Comparison of ENCODE assay signal across 27 mouse cellular contexts in genomic region chr1:138288721-138289120, GRCm38 (mm10). TPM values are rescaled to one million over a fixed set of nuclear protein-coding genes. Genes with fewer than 3 reads are reported as not detected.
DNase-seq lines count a peak whose midpoint lies in the region; ATAC-seq and TF ChIP-seq lines count a peak whose summit lies in the region.
"Had no signal": no experiment of that assay in that cellular context is flagged by ENCODE, and none has a peak within 500 bp of the region (broad histone marks: within the 10 kb centered on the region; RNA-seq: fewer than 3 reads in every experiment).

No protein-coding gene starts in this region.

- 0 out of 2 replicates have a peak, but pooled peaks have one; percentile 19 for ATAC-seq in lung, postnatal 0 days
- ATAC-seq: forebrain, embryonic 13.5 days; hindbrain, embryonic 16.5 days had no signal

- no peaks in the 10 kb centered on the region for H3K9me3 ChIP-seq in lung, postnatal 0 days (ENCODE audit: low read length)
- H3K9me3 ChIP-seq: embryonic facial prominence, embryonic 12.5 days; forebrain, embryonic 13.5 days; heart, embryonic 13.5 days; hindbrain, embryonic 12.5 days had no signal

- no peak for TF ChIP-seq CTCF in lung, postnatal 0 days (IDR thresholded peaks at IDR 0.05)
- TF ChIP-seq CTCF in embryonic fibroblast, embryonic 13.5 days (IDR thresholded peaks at IDR 0.05; ENCODE audit: borderline replicate concordance, insufficient read depth, low read length), result no peak

- TF ChIP-seq EP300 in lung, postnatal 0 days (IDR thresholded peaks at IDR 0.05), result no peak

- TF ChIP-seq POLR2A in embryonic fibroblast, embryonic 13.5 days (IDR thresholded peaks at IDR 0.05; ENCODE audit: low read depth, low read length), result no peak

- intact Hi-C loops in gastrocnemius, postnatal 36 days (cut with DNase I), result no loop called here

- H3K27ac ChIP-seq in lung, postnatal 0 days (ENCODE audit: low read length), result no peak overlapping the region
- H3K27ac ChIP-seq in embryonic fibroblast, embryonic 13.5 days (ENCODE audit: insufficient read depth, low read length), result peak overlapping the region; percentile 13; the same call in 1 of the 2 replicates
- H3K27ac ChIP-seq: embryonic facial prominence, embryonic 12.5 days; forebrain, embryonic 13.5 days; gastrocnemius, adult 2 months; heart, embryonic 13.5 days; hindbrain, embryonic 12.5 days had no signal

- DNase-seq in lung, postnatal 0 days (ENCODE audit: low spot score), result peak; percentile 41
- no peak for DNase-seq in lung, postnatal 14 days
- DNase-seq in Muller cell, postnatal 12 days (ENCODE audit: inconsistent ontology term), result peak; percentile 43
- peak; percentile 24 for DNase-seq in retina, embryonic 14.5 days (ENCODE audit: low spot score)
- DNase-seq in MN1 (ENCODE audit: low spot score), result no peak
- DNase-seq in gastrocnemius, postnatal 36 days, result no peak
- DNase-seq in cerebellum, adult 18-20 months, result no peak
- DNase-seq: adrenal gland, postnatal 36 days; B cell, adult 2 months; cerebellum, adult 11 months; cerebellum, adult 9-10 months; cerebellum, postnatal 25 days; gastrocnemius, adult 2 months; gastrocnemius, postnatal 25 days; heart, adult 11 months; heart, postnatal 4 days had no signal

- no peaks in the 10 kb centered on the region for H3K27me3 ChIP-seq in lung, postnatal 0 days (replicated peaks; ENCODE audit: insufficient read depth, low read length)
- H3K27me3 ChIP-seq: embryonic facial prominence, embryonic 12.5 days; forebrain, embryonic 13.5 days; heart, embryonic 13.5 days; hindbrain, embryonic 12.5 days had no signal

- H3K4me2 ChIP-seq in lung, postnatal 0 days (replicated peaks; ENCODE audit: low read depth, low read length), result no peak overlapping the region
- H3K4me2 ChIP-seq: embryonic facial prominence, embryonic 12.5 days; forebrain, embryonic 13.5 days; heart, embryonic 13.5 days; hindbrain, embryonic 12.5 days had no signal

- H3K9ac ChIP-seq in lung, postnatal 0 days (replicated peaks; ENCODE audit: low read depth), result no peak overlapping the region
- H3K9ac ChIP-seq: embryonic facial prominence, embryonic 12.5 days; forebrain, embryonic 13.5 days; heart, embryonic 13.5 days; hindbrain, embryonic 12.5 days had no signal

- WGBS in lung, postnatal 0 days, result 62% methylated on average over 1 of the region's 1 CpGs

- peaks cover 10% of the 10 kb centered on the region; the same call in 1 of the 2 replicates for H3K4me1 ChIP-seq in lung, postnatal 0 days (ENCODE audit: insufficient read depth, low read depth, low read length)
- H3K4me1 ChIP-seq in embryonic fibroblast, embryonic 13.5 days (ENCODE audit: control insufficient read depth, insufficient read depth, low read length), result peaks cover 10% of the 10 kb centered on the region
- H3K4me1 ChIP-seq: embryonic facial prominence, embryonic 12.5 days; hindbrain, embryonic 12.5 days had no signal

- no peaks in the 10 kb centered on the region for H3K36me3 ChIP-seq in lung, postnatal 0 days (ENCODE audit: insufficient read depth, low read length)
- H3K36me3 ChIP-seq: embryonic facial prominence, embryonic 12.5 days; heart, embryonic 13.5 days; hindbrain, embryonic 12.5 days had no signal

- no peak overlapping the region for H3K4me3 ChIP-seq in lung, postnatal 0 days (ENCODE audit: low read depth, low read length)
- H3K4me3 ChIP-seq in embryonic fibroblast, embryonic 13.5 days (ENCODE audit: insufficient read depth, low read length), result no peak overlapping the region
- H3K4me3 ChIP-seq: embryonic facial prominence, embryonic 12.5 days; forebrain, embryonic 13.5 days; gastrocnemius, adult 2 months; heart, embryonic 13.5 days; hindbrain, embryonic 12.5 days had no signal

RNA-seq across cellular contexts. Expression of gene Atp6v1g3, which starts 15.2 kb away (rescaled TPM):
- polyA plus RNA-seq in lung, postnatal 0 days (2015; fragmentation: Nextera tagmentation; extraction: Ambion mirVana), result 0.33 and 0.39 TPM in 2 replicates
- polyA plus RNA-seq in embryonic fibroblast, embryonic 13.5 days (2011; ENCODE audit: insufficient read length, low read depth, missing spikeins), result not detected in 2 replicates
- not detected for total RNA-seq in gastrocnemius, postnatal 36 days (2021)
- total RNA-seq: adrenal gland, adult 18-20 months; adrenal gland, postnatal 36 days; ES-E14; gastrocnemius, adult 2 months; gastrocnemius, postnatal 25 days; heart, postnatal 4 days had no signal
- polyA plus RNA-seq: cortical plate, adult 2 months; forebrain, embryonic 13.5 days; heart, embryonic 13.5 days; heart, postnatal 0 days; hindbrain, embryonic 12.5 days; hindbrain, embryonic 16.5 days; intestine, embryonic 14.5 days had no signal

Comparison
In these comparisons a context has a peak if more than half of its experiments do, and no peak if none do; other contexts are left out.
1. DNase-seq: peak in lung, postnatal 0 days (single experiment), Muller cell, postnatal 12 days (single experiment) and retina, embryonic 14.5 days (single experiment); none in lung, postnatal 14 days (single experiment), MN1 (single experiment), gastrocnemius, postnatal 36 days (0 of 2) and cerebellum, adult 18-20 months (0 of 2).